Mouse (Mus musculus) limb, embryonic 15.5 days (tissue): ENCODE results near the gene Msrb3. TPM values are rescaled to one million over a fixed set of nuclear protein-coding genes. Genes with fewer than 3 reads are reported as not detected.
A peak's percentile ranks its signal among the peaks of the same experiment; 100 is the strongest.

Experiments
- ATAC-seq: fragments of 200-750 bp; cut with Nextera tagmentation; 2 replicates; pipeline ENCODE4 v1.8.0; 2017; ENCODE audit warnings: low read depth, moderate TSS enrichment; ENCODE audit not compliant: insufficient number of reproducible peaks, low FRiP score, low TSS enrichment
- H3K27ac ChIP-seq: fragments of 300-500 bp; sonication (generic); 2 replicates; pipeline ENCODE4 v1.5.1; 2015; ENCODE audit warnings: moderate library complexity, mild to moderate bottlenecking, inconsistent platforms
- H3K27me3 ChIP-seq: fragments of 300-500 bp; sonication (generic); 2 replicates; pipeline ENCODE4 v1.6.1; 2015; ENCODE audit warnings: inconsistent platforms
- H3K36me3 ChIP-seq: fragments of 300-500 bp; sonication (generic); 2 replicates; pipeline ENCODE4 v1.6.1; 2015; ENCODE audit warnings: inconsistent platforms
- H3K4me1 ChIP-seq: fragments of 300-500 bp; sonication (generic); 2 replicates; pipeline ENCODE4 v1.6.1; 2015; ENCODE audit warnings: inconsistent platforms
- H3K4me2 ChIP-seq: fragments of 300-500 bp; sonication (generic); 2 replicates; pipeline ENCODE4 v1.6.1; 2015; ENCODE audit warnings: mild to moderate bottlenecking, inconsistent platforms
- H3K4me3 ChIP-seq: fragments of 300-500 bp; sonication (generic); 2 replicates; pipeline ENCODE4 v1.5.1; 2015; ENCODE audit warnings: mild to moderate bottlenecking, inconsistent platforms
- H3K9ac ChIP-seq: fragments of 300-500 bp; sonication (generic); 2 replicates; pipeline ENCODE4 v1.6.1; 2015; ENCODE audit warnings: inconsistent platforms
- H3K9me3 ChIP-seq: fragments of 300-500 bp; sonication (generic); 2 replicates; pipeline ENCODE4 v1.6.1; 2016; ENCODE audit warnings: inconsistent platforms
- WGBS: fragments of 180-500 bp; shearing (Covaris S2); methylation state at CpG from one replicate; pipeline ENCODE4 v1.1.7; 2015; 5-methylcytosine and 5-hydroxymethylcytosine counted together
- polyA plus RNA-seq: library from polyadenylated mRNA; unstranded; fragments of >200 nt; fragmentation: Nextera tagmentation; extraction: Ambion mirVana; gene quantifications from 2 replicates; pipeline ENCODE4 v1.2.1, GENCODE M21; 2015

Msrb3 gene
- polyA plus RNA-seq, 1 experiment from 2014 or later: 16.9 TPM

DNA sequence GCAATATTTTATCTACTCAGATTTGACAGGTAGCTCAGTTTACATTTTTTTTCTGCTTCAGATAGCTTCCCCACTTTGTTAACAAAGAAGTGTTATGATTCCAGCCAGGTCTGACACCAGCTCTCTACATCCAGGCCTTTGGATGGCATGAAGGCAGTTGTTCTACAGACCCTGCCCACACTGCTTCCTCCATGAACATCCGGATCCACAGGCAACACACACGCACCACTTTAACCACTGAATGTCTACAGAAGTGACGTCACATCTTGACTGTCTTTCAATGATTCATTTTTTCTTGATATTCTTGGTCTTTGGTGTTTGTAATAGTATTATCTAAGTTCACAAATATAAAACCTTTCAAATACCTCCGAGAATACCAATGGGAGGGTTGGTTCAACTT is 102.2 kb downstream of the Msrb3 start:
- ATAC-seq: no peak

DNA sequence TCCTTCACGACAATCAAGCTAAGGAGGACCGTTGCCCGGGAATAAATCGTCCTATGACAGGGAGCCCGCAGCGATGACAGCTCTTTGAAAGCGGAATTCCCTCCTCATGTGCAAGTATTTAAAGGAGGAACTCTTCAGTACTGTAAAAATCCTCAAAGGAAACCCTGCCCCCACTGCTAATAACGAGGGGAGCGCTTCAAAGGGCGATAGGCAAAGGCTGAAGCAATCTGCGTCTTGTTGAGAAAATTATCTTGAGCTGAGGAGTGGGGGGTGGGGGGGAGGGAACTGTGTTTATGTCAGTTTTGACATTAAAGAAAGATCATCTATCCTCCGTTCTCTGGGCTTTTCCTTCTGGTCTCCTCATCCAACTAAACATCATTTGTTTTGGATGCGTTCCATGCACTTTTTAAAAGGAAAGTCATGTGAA is 104.5 kb downstream of the Msrb3 start:
- peaks cover 4% of the 10 kb centered on the region; the same call in 1 of the 2 replicates for H3K36me3 ChIP-seq
- H3K27me3 ChIP-seq: no peaks in the 10 kb centered on the region
- WGBS: 7% methylated on average over 13 of the region's 13 CpGs
- H3K4me1 ChIP-seq: peaks cover 10% of the 10 kb centered on the region
- no peak for ATAC-seq
- no peak overlapping the region for H3K27ac ChIP-seq
- H3K4me2 ChIP-seq: 0 out of 2 replicates have a peak overlapping the region, but pooled peaks have one; percentile 22
- H3K4me3 ChIP-seq: no peak overlapping the region
- no peak overlapping the region for H3K9ac ChIP-seq
- no peaks in the 10 kb centered on the region for H3K9me3 ChIP-seq

More for the DNA sequence above, 102.2 kb downstream of the Msrb3 start:
- Histone ChIP-seq H3K4me2 (no peak overlapping the region), H3K9ac (no peak overlapping the region), H3K9me3 (no peaks in the 10 kb centered on the region), H3K4me1 (peaks cover 21% of the 10 kb centered on the region), H3K27ac (no peak overlapping the region), H3K36me3 (no peaks in the 10 kb centered on the region), H3K4me3 (no peak overlapping the region), H3K27me3 (no peaks in the 10 kb centered on the region)
- 87% methylated on average over 4 of the region's 4 CpGs for WGBS

DNA sequence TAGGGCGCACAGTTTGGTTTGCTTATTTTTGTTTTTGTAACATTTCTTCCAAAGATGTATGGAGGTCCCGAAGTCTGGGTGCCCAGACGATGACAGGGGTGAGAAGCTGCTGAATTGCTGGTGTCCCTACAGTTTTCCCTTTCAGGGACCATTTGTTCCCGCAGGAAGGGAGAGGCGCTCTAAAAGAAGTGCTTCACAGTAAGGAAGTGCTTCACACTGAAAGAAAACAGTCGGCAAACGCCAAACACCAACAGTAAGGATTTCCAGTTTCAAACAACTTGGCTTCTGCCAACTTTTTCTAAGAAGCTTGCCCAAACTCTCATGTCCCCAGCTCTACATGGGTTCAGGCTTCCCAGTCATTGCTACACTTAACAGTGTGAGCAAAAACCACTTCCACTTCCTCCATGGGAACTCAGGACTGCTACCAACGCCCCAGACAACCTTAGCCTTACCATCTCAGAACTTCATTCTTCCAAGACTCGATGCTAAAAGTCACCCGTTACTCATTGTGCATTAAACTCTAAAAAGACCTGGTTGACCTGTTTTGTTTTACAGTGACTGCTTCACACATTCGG is 106.6 kb downstream of the Msrb3 start:
- no peak for ATAC-seq
- WGBS: 61% methylated on average over 11 of the region's 11 CpGs

DNA sequence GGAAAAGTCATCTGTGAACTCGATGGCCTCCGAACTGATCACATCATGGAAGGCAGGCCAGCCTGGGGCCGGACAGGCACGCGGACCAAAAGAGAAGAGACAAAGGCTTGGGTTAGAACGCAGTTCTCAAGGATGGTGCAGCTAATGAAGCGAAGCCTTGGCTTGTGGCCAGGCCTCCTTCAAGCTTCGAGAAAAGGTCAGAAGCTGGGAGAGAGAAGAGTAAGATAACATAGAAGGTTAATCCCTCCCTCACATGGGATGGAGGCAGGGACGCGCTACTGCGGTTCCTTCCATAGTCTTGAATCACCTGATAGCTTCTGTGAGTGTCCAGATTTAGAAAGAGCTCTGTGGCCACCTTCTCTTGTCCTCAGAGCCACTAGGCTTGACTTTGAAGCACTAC is 107.5 kb downstream of the Msrb3 start:
- Histone ChIP-seq H3K27me3 (no peaks in the 10 kb centered on the region), H3K4me1 (peaks cover 21% of the 10 kb centered on the region), H3K9me3 (no peaks in the 10 kb centered on the region), H3K9ac (no peak overlapping the region), H3K27ac (no peak overlapping the region), H3K36me3 (peaks cover 7% of the 10 kb centered on the region; the same call in 1 of the 2 replicates), H3K4me2 (no peak overlapping the region), H3K4me3 (no peak overlapping the region)
- WGBS: 90% methylated on average over 11 of the region's 11 CpGs
- no peak for ATAC-seq

More for the DNA sequence above, 106.6 kb downstream of the Msrb3 start:
- Histone ChIP-seq H3K36me3 (peaks cover 7% of the 10 kb centered on the region; the same call in 1 of the 2 replicates), H3K27me3 (no peaks in the 10 kb centered on the region), H3K4me2 (no peak overlapping the region), H3K4me1 (peaks cover 17% of the 10 kb centered on the region), H3K9me3 (no peaks in the 10 kb centered on the region), H3K27ac (no peak overlapping the region), H3K4me3 (no peak overlapping the region), H3K9ac (no peak overlapping the region)

DNA sequence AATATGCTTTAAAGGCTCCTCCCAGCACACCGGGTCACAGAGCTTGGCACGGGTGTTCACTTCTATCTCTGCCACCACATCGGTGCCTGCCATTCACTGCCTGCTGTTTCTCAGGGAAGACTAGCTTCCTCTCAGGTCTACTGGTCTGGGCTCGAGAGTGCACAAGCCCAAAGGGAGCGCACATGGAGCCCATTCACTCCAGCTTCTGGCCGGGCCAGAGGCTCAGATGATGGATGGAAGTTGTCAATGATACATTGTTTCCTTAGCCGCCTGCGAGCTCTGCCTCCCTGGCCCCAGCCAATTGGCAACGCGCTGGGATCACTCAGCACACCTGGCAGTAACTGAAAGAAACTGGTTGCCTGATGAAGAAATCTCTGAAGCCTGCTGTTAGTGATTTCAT is 111.7 kb downstream of the Msrb3 start:
- peaks cover 11% of the 10 kb centered on the region for H3K4me1 ChIP-seq
- no peaks in the 10 kb centered on the region for H3K27me3 ChIP-seq
- H3K27ac ChIP-seq: no peak overlapping the region
- H3K4me3 ChIP-seq: no peak overlapping the region
- no peaks in the 10 kb centered on the region for H3K9me3 ChIP-seq
- ATAC-seq: no peak
- WGBS: 21% methylated on average over 10 of the region's 10 CpGs
- no peak overlapping the region for H3K9ac ChIP-seq
- H3K4me2 ChIP-seq: no peak overlapping the region
- peaks cover 7% of the 10 kb centered on the region; the same call in 1 of the 2 replicates for H3K36me3 ChIP-seq

DNA sequence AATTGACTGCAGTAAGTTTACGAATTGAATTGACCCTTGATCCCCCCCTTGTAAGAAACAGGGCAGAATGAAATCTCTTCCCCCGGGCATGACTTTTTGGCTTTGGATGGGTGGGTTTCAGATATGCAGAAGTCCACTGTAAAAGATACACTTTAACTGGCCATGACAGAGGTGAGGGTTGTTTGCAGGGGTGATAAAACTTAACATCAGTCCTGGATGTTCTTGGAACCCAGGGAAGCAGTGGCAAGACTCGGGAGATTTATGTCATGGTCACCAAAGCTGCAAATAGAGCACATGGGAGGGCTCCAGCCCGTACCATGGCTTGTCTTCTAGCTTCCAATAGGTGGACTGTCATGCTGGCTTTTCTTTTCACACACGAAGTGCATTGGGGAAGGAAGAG is 114.4 kb downstream of the Msrb3 start:
- H3K27me3 ChIP-seq: no peaks in the 10 kb centered on the region
- no peak overlapping the region for H3K4me3 ChIP-seq
- no peak overlapping the region for H3K9ac ChIP-seq
- ATAC-seq: no peak
- peaks cover 3% of the 10 kb centered on the region; the same call in 1 of the 2 replicates for H3K36me3 ChIP-seq
- no peaks in the 10 kb centered on the region for H3K9me3 ChIP-seq
- 60% methylated on average over 5 of the region's 5 CpGs for WGBS
- no peak overlapping the region for H3K27ac ChIP-seq
- no peak overlapping the region for H3K4me2 ChIP-seq
- peaks cover 11% of the 10 kb centered on the region for H3K4me1 ChIP-seq

DNA sequence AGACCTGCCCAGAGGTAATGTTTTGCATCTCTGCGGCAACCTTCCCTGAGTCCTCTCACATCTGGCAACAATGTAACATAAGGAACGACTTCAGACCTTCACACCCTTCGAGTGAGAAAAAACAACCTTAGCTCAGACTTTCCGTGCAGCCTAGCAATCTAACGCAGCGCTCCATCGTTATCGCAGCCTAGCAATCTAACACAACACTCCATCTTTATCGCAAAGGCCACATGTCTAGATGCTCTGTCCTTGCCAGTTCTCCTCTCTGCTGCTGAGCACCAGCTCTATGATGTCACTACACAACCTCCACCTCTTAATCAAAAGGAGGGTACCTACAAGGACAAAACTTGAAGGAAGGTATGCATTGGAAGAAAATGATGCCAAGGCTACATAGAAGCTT is 115.5 kb downstream of the Msrb3 start:
- Histone ChIP-seq H3K27ac (no peak overlapping the region), H3K4me3 (no peak overlapping the region), H3K9me3 (no peaks in the 10 kb centered on the region), H3K9ac (no peak overlapping the region), H3K4me2 (no peak overlapping the region), H3K36me3 (peaks cover 8% of the 10 kb centered on the region; the same call in 1 of the 2 replicates), H3K27me3 (no peaks in the 10 kb centered on the region), H3K4me1 (peaks cover 11% of the 10 kb centered on the region)
- WGBS: 46% methylated on average over 9 of the region's 9 CpGs
- no peak for ATAC-seq

DNA sequence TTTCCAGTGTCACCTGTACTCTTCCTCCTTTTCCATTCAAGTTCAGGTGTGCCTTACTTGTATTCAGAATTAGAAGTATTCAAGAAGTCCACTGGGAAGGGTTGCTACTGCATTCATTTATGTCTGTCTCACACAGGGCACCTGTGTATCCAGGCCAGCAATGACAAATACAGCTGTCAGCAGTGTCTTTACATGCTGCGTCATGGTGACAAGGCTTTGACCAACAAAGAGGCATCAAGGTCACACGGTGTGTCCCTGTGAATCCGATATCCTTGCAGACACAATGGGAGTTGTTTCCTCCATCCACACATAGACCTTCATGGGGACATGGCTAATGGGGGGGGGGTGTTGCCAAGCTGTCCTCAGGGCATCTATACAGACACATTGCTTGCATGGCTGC is 121.4 kb downstream of the Msrb3 start:
- Histone ChIP-seq H3K27me3 (no peaks in the 10 kb centered on the region), H3K4me3 (no peak overlapping the region), H3K4me2 (no peak overlapping the region), H3K4me1 (no peaks in the 10 kb centered on the region), H3K9ac (no peak overlapping the region), H3K9me3 (no peaks in the 10 kb centered on the region), H3K36me3 (0 out of 2 replicates have a peak, but pooled peaks cover 5% of the 10 kb centered on the region), H3K27ac (no peak overlapping the region)
- ATAC-seq: no peak
- WGBS: 93% methylated on average over 3 of the region's 3 CpGs

DNA sequence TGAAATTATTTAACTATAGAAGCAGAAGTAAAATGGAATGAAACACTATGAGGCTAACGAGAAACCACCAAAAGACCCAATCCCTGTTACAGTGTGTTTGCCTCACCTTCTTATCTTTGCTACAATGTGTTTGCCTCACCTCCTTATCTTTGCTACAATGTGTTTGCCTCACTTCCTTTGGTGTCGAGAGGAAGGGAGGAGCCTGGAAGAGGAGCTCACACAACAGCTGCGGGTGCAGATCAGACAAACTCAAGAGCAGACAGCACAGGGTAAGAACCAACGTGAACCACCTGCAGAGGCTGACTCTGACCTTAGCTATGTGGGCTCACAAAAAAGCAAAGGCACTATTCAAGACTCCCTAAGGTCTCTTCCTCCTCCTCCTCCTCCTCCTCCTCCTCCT is 123.5 kb downstream of the Msrb3 start:
- H3K4me1 ChIP-seq: no peaks in the 10 kb centered on the region
- WGBS: 72% methylated on average over 4 of the region's 4 CpGs
- no peak overlapping the region for H3K4me3 ChIP-seq
- no peak overlapping the region for H3K27ac ChIP-seq
- H3K27me3 ChIP-seq: no peaks in the 10 kb centered on the region
- no peaks in the 10 kb centered on the region for H3K9me3 ChIP-seq
- no peak overlapping the region for H3K4me2 ChIP-seq
- no peak for ATAC-seq
- 0 out of 2 replicates have a peak, but pooled peaks cover 5% of the 10 kb centered on the region for H3K36me3 ChIP-seq
- H3K9ac ChIP-seq: no peak overlapping the region

DNA sequence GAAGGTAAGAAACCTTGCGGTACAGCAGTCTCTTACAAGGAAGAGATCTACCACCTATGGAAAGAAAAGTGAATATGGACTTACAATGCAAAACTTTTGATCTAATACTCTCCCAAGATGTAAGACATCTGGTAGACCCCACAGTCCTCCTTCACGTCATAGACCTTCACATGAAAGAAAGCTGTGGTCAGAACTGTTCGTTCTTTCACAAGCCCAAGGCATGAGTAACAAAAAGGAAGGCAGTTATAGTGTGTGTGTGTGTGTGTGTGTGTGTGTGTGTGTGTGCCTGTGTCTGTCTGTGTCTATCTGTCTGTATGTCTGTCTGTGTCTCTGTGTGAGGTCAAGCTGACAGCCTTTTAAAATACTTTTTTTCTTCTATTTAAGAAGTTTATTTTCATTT is 131.5 kb downstream of the Msrb3 start:
- H3K27me3 ChIP-seq: no peaks in the 10 kb centered on the region
- H3K27ac ChIP-seq: no peak overlapping the region
- H3K9me3 ChIP-seq: no peaks in the 10 kb centered on the region
- peaks cover 16% of the 10 kb centered on the region for H3K4me1 ChIP-seq
- H3K9ac ChIP-seq: no peak overlapping the region
- H3K4me2 ChIP-seq: no peak overlapping the region
- no peak for ATAC-seq
- no peak overlapping the region for H3K4me3 ChIP-seq
- H3K36me3 ChIP-seq: no peaks in the 10 kb centered on the region
- 82% methylated on average over 3 of the region's 3 CpGs for WGBS

DNA sequence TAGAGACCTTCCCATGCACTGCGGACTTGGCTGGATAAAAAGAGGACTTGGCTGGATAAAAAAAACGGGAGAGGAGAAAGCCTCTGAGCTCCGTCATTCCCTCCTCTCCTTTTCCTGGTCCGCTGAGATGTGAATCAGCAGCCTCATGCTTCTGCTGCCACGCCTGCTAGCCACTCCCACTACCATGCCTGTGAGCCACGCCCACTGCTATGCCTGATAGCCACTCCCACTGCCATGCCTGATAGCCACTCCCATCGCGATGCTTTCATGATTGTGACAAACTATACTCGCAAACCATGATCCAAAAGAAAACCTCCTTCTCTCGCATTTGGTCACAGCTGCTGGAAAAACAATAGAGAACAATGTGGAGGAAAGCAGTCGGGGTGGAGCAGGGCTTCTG is 133.5 kb downstream of the Msrb3 start:
- H3K4me1 ChIP-seq: peaks cover 16% of the 10 kb centered on the region
- H3K27ac ChIP-seq: no peak overlapping the region
- ATAC-seq: no peak
- no peak overlapping the region for H3K4me2 ChIP-seq
- WGBS: 88% methylated on average over 11 of the region's 11 CpGs
- H3K27me3 ChIP-seq: no peaks in the 10 kb centered on the region
- no peak overlapping the region for H3K4me3 ChIP-seq
- no peak overlapping the region for H3K9ac ChIP-seq
- no peaks in the 10 kb centered on the region for H3K36me3 ChIP-seq
- H3K9me3 ChIP-seq: no peaks in the 10 kb centered on the region

DNA sequence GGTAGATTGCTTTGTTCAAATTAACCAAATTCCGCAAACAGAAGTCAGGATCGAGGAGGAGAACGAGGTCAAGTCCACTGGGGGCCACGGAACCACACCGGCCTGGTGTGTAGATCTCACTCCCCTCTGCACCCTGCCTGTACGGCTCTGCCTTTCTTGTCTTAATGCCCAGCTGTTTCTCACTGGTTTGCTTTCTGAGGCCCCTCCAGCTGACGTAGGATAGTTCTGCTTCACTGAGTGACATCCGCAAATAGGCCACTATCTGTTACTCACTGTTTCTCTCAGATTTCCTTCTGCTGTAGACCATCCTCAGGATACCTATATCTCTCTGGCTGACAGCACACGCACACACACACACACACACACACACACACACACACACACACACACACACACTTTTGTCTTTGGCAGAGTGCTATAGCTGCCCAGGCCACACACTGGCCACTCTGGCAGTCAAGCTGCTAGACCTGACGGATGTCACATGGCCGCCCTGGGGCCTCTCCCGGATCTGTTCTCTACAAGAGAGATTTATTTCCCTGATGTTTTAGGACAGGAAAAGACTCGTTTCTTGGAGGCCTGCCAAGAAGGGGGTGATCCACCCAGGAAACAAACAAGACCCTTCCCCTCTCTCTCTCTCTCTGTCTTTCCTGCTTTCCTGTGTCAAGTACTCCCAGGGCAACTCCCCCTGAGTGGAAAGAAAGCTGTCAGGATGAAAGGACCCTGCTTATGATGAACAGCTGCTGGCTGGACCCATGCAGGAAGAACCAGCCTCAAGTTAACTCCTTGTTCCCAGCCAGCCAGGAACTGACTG is 135.0 kb downstream of the Msrb3 start:
- H3K27ac ChIP-seq: peak overlapping the region; percentile 38
- no peak overlapping the region for H3K9ac ChIP-seq
- no peaks in the 10 kb centered on the region for H3K36me3 ChIP-seq
- no peaks in the 10 kb centered on the region for H3K27me3 ChIP-seq
- no peaks in the 10 kb centered on the region for H3K9me3 ChIP-seq
- 39% methylated on average over 13 of the region's 13 CpGs for WGBS
- H3K4me1 ChIP-seq: peaks cover 16% of the 10 kb centered on the region
- ATAC-seq: peak; percentile 75
- no peak overlapping the region for H3K4me2 ChIP-seq
- no peak overlapping the region for H3K4me3 ChIP-seq
